Mouse (Mus musculus): ENCODE measurements around the gene Bbs10. TPM values are rescaled to one million over a fixed set of nuclear protein-coding genes. Genes with fewer than 3 reads are reported as not detected.
A peak's percentile ranks its signal among the peaks of the same experiment; 100 is the strongest.

Bbs10 gene
- 8.8 and 9.6 TPM in 2 replicates for polyA plus RNA-seq (2014; fragmentation: Nextera tagmentation; extraction: Ambion mirVana)

DNA sequence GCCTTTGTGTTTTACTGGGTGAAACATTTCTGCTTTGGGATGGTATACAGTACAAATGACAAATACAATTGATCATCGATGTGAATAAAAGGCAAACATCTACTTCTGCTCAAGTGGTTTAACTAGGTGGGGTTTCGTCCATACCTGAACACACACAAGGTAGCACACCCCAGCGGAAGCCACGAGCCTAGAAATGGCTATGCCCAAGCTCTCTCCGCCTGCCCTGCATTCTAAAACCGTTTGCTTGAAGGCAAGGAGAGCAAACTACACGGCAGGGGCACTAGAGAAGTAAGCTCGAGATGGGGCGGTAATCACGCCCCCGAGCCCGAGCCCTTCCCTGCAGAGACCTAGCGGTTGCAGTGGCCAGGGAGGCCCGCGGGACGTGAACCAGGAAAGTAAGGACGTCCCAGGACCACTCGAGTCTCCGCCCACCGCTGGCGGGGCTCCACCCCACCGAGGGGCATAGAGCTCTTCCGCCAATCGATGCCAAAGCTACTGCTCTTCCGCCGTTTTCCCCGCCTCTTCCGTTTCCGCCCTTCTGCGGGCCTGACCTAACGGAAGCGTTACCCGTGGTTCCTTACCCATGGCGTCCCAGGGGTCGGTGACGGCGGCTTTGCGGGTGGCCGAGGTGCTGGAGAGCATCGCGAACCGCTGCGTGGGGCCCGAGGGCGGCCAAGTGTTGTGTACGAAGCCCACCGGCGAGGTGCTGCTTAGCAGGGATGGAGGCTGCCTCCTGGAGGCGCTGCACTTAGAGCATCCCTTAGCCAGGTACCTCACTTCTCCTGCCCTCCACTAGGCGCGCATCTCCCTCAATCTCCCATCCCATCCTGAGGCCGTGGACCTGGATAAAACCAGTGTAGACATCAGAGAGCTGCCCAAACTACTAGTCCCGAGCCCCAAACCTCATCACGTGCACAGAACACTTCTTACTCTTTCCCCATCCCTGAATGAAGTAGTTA lies at the start of gene Bbs10:
Gene Bbs10, plus strand, starts transcription at position 540 of the 959 bp plus-strand sequence.
- Histone ChIP-seq H3K36me3 (replicated peaks; ENCODE audit: control insufficient read depth, insufficient read depth, low read depth, low read length) (no peaks in the 10 kb centered on the region), H3K27ac (replicated peaks; ENCODE audit: low read depth, low read length) (peak within 1 kb of the TSS; percentile 60), H3K9ac (replicated peaks; ENCODE audit: low read length) (peak within 1 kb of the TSS; percentile 66), H3K4me3 (ENCODE audit: low read depth, low read length) (peak within 1 kb of the TSS; percentile 50), H3K9me3 (replicated peaks; ENCODE audit: control insufficient read depth, low read length) (no peaks in the 10 kb centered on the region), H3K27me3 (ENCODE audit: control insufficient read depth, insufficient read depth, low read length) (no peaks in the 10 kb centered on the region), H3K4me2 (ENCODE audit: low read depth, low read length) (peak within 1 kb of the TSS; percentile 47), H3K4me1 (ENCODE audit: control insufficient read depth, insufficient read depth, low read length) (no peaks in the 10 kb centered on the region)
- DNase-seq (ENCODE audit: low spot score): peak; percentile 99
- ATAC-seq (replicated peaks; ENCODE audit: insufficient number of reproducible peaks, low FRiP score, low TSS enrichment, low read depth): peak; percentile 99
- under 1% methylated on average over 54 of the region's 54 CpGs for WGBS

DNA sequence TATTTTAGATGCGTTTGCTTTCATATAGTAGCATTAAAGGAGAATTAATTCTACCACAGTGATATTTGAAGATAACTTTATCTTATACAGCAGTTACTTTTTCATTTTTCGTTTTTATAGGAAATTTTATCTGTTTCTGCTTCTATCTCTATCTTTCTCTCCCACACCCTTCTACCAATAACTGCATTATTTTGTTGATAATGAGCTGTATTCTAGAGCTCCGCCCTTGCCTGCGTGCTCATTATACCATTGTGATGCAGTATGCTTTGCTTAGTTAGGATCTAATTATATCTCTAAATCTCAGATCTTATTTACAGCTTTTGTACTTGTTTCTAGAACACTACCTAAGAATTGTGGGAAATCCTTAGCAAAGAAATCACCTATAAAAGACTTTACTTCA lies 48.3 kb upstream of the Bbs10 start:
- Histone ChIP-seq H3K27ac (replicated peaks; ENCODE audit: low read depth, low read length) (no peak overlapping the region), H3K4me3 (ENCODE audit: low read depth, low read length) (no peak overlapping the region), H3K27me3 (ENCODE audit: control insufficient read depth, insufficient read depth, low read length) (no peaks in the 10 kb centered on the region), H3K4me2 (ENCODE audit: low read depth, low read length) (no peak overlapping the region), H3K4me1 (ENCODE audit: control insufficient read depth, insufficient read depth, low read length) (no peaks in the 10 kb centered on the region), H3K36me3 (replicated peaks; ENCODE audit: control insufficient read depth, insufficient read depth, low read depth, low read length) (no peaks in the 10 kb centered on the region), H3K9me3 (replicated peaks; ENCODE audit: control insufficient read depth, low read length) (no peaks in the 10 kb centered on the region), H3K9ac (replicated peaks; ENCODE audit: low read length) (no peak overlapping the region)
- 89% methylated on average over 4 of the region's 4 CpGs for WGBS
- no peak for ATAC-seq (replicated peaks; ENCODE audit: insufficient number of reproducible peaks, low FRiP score, low TSS enrichment, low read depth)
- no peak for DNase-seq (ENCODE audit: low spot score)

DNA sequence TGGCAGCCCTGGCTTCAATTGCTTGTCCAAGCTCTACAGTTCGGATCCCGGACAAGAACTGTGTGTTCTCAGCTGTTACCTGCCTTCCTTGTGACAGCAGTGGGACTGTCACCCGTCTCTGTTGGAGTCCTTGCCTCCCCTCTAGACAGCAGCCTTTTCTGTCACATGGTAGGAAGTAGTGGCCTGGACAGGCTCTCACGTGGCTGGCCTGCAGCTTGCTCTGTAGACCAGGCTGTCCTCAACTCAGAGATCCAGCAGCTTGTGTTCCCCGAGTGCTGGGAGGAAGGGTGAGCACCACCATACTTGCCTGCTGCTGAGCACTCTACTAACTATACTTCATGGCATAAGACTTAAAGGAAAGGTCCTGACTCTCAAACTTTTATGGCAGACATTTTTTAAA lies 46.8 kb upstream of the Bbs10 start:
- DNase-seq (ENCODE audit: low spot score) (no peak), ATAC-seq (replicated peaks; ENCODE audit: insufficient number of reproducible peaks, low FRiP score, low TSS enrichment, low read depth) (no peak)
- H3K9me3 ChIP-seq (replicated peaks; ENCODE audit: control insufficient read depth, low read length): no peaks in the 10 kb centered on the region
- no peaks in the 10 kb centered on the region for H3K27me3 ChIP-seq (ENCODE audit: control insufficient read depth, insufficient read depth, low read length)
- H3K9ac ChIP-seq (replicated peaks; ENCODE audit: low read length): no peak overlapping the region
- no peak overlapping the region for H3K4me3 ChIP-seq (ENCODE audit: low read depth, low read length)
- H3K4me2 ChIP-seq (ENCODE audit: low read depth, low read length): no peak overlapping the region
- WGBS: 77% methylated on average over 5 of the region's 5 CpGs
- H3K36me3 ChIP-seq (replicated peaks; ENCODE audit: control insufficient read depth, insufficient read depth, low read depth, low read length): no peaks in the 10 kb centered on the region
- no peaks in the 10 kb centered on the region for H3K4me1 ChIP-seq (ENCODE audit: control insufficient read depth, insufficient read depth, low read length)
- no peak overlapping the region for H3K27ac ChIP-seq (replicated peaks; ENCODE audit: low read depth, low read length)

DNA sequence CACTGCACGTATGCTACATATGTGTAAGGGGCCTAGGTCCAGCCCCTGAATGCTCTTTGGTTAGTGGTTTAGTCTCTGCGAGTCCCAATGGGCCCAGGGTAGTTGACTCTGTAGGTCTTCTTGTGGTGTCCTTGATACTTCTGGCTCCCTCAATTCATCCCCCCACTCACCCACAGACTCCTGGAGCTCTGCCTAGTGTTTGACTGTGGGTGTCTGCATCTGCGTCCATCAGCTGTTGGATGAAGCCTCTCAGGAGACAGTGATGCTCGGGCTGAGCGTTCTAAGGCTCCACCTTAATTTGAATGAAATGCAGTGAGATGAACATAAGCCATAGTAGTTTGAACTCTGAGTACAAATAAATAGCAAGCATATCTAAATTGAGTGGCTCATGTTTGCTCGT lies 43.3 kb upstream of the Bbs10 start:
- DNase-seq (ENCODE audit: low spot score) (no peak), ATAC-seq (replicated peaks; ENCODE audit: insufficient number of reproducible peaks, low FRiP score, low TSS enrichment, low read depth) (no peak)
- no peak overlapping the region for H3K4me3 ChIP-seq (ENCODE audit: low read depth, low read length)
- H3K27me3 ChIP-seq (ENCODE audit: control insufficient read depth, insufficient read depth, low read length): no peaks in the 10 kb centered on the region
- no peak overlapping the region for H3K9ac ChIP-seq (replicated peaks; ENCODE audit: low read length)
- H3K9me3 ChIP-seq (replicated peaks; ENCODE audit: control insufficient read depth, low read length): no peaks in the 10 kb centered on the region
- H3K4me2 ChIP-seq (ENCODE audit: low read depth, low read length): no peak overlapping the region
- H3K36me3 ChIP-seq (replicated peaks; ENCODE audit: control insufficient read depth, insufficient read depth, low read depth, low read length): no peaks in the 10 kb centered on the region
- WGBS: 95% methylated on average over 6 of the region's 6 CpGs
- H3K4me1 ChIP-seq (ENCODE audit: control insufficient read depth, insufficient read depth, low read length): no peaks in the 10 kb centered on the region
- H3K27ac ChIP-seq (replicated peaks; ENCODE audit: low read depth, low read length): no peak overlapping the region

DNA sequence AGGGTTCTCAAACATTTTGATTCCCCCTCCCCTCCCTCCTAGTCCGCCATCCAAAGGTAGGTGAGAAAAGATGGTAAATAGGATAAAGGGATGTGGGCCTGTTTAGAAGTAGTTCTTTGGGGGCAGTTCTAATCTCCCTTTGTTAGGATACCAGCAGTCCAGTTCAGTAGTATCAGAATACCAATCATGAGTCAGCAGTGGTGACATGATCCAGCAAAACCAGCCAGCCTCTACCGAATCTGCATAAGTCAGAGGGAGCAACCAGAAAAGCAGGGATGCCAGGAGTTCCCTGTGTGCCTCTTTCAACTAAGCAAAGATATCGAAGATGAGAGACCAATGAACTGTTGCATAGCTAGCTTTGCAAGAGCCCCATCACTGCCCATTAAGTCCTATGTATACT lies 42.3 kb upstream of the Bbs10 start:
- no peak overlapping the region for H3K4me2 ChIP-seq (ENCODE audit: low read depth, low read length)
- DNase-seq (ENCODE audit: low spot score) (no peak), ATAC-seq (replicated peaks; ENCODE audit: insufficient number of reproducible peaks, low FRiP score, low TSS enrichment, low read depth) (no peak)
- no peak overlapping the region for H3K27ac ChIP-seq (replicated peaks; ENCODE audit: low read depth, low read length)
- no peaks in the 10 kb centered on the region for H3K4me1 ChIP-seq (ENCODE audit: control insufficient read depth, insufficient read depth, low read length)
- H3K9ac ChIP-seq (replicated peaks; ENCODE audit: low read length): no peak overlapping the region
- no peaks in the 10 kb centered on the region for H3K36me3 ChIP-seq (replicated peaks; ENCODE audit: control insufficient read depth, insufficient read depth, low read depth, low read length)
- H3K27me3 ChIP-seq (ENCODE audit: control insufficient read depth, insufficient read depth, low read length): no peaks in the 10 kb centered on the region
- WGBS: 85% methylated on average over 3 of the region's 3 CpGs
- H3K4me3 ChIP-seq (ENCODE audit: low read depth, low read length): no peak overlapping the region
- H3K9me3 ChIP-seq (replicated peaks; ENCODE audit: control insufficient read depth, low read length): no peaks in the 10 kb centered on the region

DNA sequence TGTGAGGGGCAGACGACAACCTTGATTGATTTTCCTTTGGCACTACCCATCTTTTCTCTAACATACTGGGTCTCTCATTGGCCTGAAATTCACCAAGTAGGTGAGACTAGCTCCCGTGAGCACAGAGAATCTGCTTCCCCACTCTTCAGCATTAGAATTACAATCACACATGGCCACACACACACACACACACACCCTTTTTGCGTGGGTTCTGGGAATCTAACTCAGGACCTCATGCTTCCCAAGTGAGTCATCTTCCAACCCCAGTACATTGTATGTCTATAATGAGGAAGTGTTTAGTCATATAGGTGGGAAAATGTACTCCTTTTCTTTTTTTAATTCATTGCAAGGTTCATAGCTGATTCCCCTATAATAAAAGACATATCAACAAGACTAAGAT lies 41.1 kb upstream of the Bbs10 start:
- no peaks in the 10 kb centered on the region for H3K4me1 ChIP-seq (ENCODE audit: control insufficient read depth, insufficient read depth, low read length)
- H3K4me3 ChIP-seq (ENCODE audit: low read depth, low read length): no peak overlapping the region
- H3K36me3 ChIP-seq (replicated peaks; ENCODE audit: control insufficient read depth, insufficient read depth, low read depth, low read length): no peaks in the 10 kb centered on the region
- H3K9me3 ChIP-seq (replicated peaks; ENCODE audit: control insufficient read depth, low read length): no peaks in the 10 kb centered on the region
- ATAC-seq (replicated peaks; ENCODE audit: insufficient number of reproducible peaks, low FRiP score, low TSS enrichment, low read depth): no peak
- no peaks in the 10 kb centered on the region for H3K27me3 ChIP-seq (ENCODE audit: control insufficient read depth, insufficient read depth, low read length)
- WGBS: 90% methylated on average over 3 of the region's 3 CpGs
- no peak overlapping the region for H3K27ac ChIP-seq (replicated peaks; ENCODE audit: low read depth, low read length)
- no peak overlapping the region for H3K4me2 ChIP-seq (ENCODE audit: low read depth, low read length)
- H3K9ac ChIP-seq (replicated peaks; ENCODE audit: low read length): no peak overlapping the region
- DNase-seq (ENCODE audit: low spot score): no peak

DNA sequence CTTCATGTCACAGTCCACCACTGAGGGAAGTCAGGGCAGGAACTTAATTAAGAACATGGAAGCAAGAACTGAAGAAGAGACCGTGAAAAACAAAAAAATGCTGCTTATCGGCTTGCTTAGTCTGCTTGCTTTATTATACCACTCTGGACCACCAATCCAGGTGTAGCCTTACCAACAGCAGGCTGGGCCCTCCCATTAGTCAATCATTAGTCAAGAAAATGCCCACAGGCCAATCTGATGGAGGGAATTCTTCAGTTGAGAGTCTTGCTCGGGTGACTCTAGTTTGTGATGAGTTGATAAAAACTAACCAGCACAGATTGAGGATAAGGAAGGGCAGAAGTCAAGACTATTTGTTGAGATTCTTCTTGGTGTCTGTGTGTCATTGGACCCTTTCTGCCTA lies 40.2 kb upstream of the Bbs10 start:
- Histone ChIP-seq H3K27ac (replicated peaks; ENCODE audit: low read depth, low read length) (no peak overlapping the region), H3K4me3 (ENCODE audit: low read depth, low read length) (no peak overlapping the region), H3K27me3 (ENCODE audit: control insufficient read depth, insufficient read depth, low read length) (no peaks in the 10 kb centered on the region), H3K9me3 (replicated peaks; ENCODE audit: control insufficient read depth, low read length) (no peaks in the 10 kb centered on the region), H3K36me3 (replicated peaks; ENCODE audit: control insufficient read depth, insufficient read depth, low read depth, low read length) (no peaks in the 10 kb centered on the region), H3K4me1 (ENCODE audit: control insufficient read depth, insufficient read depth, low read length) (no peaks in the 10 kb centered on the region), H3K9ac (replicated peaks; ENCODE audit: low read length) (no peak overlapping the region), H3K4me2 (ENCODE audit: low read depth, low read length) (no peak overlapping the region)
- DNase-seq (ENCODE audit: low spot score): no peak
- no peak for ATAC-seq (replicated peaks; ENCODE audit: insufficient number of reproducible peaks, low FRiP score, low TSS enrichment, low read depth)
- WGBS: 82% methylated on average over 3 of the region's 3 CpGs

DNA sequence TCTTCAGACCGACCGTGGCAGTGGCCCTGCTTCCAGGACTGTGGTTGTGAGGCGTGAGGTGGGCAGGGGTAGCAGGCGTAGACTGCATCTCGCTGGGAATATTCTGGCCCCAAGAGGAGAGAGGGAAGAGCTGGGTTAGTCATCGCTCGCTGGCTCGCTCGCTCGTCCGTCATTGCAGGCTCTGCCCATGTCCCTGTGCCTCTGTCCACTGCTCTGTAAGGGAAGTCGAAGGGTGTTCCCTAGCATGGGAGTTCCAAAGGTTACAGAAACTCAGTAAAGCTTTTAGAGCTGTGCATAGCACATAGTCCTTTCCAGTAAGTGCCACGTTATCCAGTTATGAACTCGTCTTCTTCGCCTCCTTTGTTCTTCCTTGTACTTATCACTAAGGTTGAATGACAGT lies 26.8 kb upstream of the Bbs10 start:
- DNase-seq (ENCODE audit: low spot score) (no peak), ATAC-seq (replicated peaks; ENCODE audit: insufficient number of reproducible peaks, low FRiP score, low TSS enrichment, low read depth) (no peak)
- Histone ChIP-seq H3K36me3 (replicated peaks; ENCODE audit: control insufficient read depth, insufficient read depth, low read depth, low read length) (no peaks in the 10 kb centered on the region; the same call in 1 of the 2 replicates), H3K27ac (replicated peaks; ENCODE audit: low read depth, low read length) (no peak overlapping the region), H3K27me3 (ENCODE audit: control insufficient read depth, insufficient read depth, low read length) (no peaks in the 10 kb centered on the region), H3K9ac (replicated peaks; ENCODE audit: low read length) (no peak overlapping the region), H3K4me1 (ENCODE audit: control insufficient read depth, insufficient read depth, low read length) (no peaks in the 10 kb centered on the region), H3K4me2 (ENCODE audit: low read depth, low read length) (no peak overlapping the region), H3K4me3 (ENCODE audit: low read depth, low read length) (no peak overlapping the region), H3K9me3 (replicated peaks; ENCODE audit: control insufficient read depth, low read length) (no peaks in the 10 kb centered on the region)
- 87% methylated on average over 15 of the region's 15 CpGs for WGBS

All from embryonic facial prominence, embryonic 11.5 days (tissue).